ENCODE assay signal across 8 mouse cellular contexts in genomic region chr10:80445898-80446601, GRCm38 (mm10). TPM values are rescaled to one million over a fixed set of nuclear protein-coding genes. Genes with fewer than 3 reads are reported as not detected.
DNase-seq lines count a peak whose midpoint lies in the region; ATAC-seq and TF ChIP-seq lines count a peak whose summit lies in the region.

No protein-coding gene starts in this region.

- DNase-seq in heart, postnatal 0 days (ENCODE audit: low spot score) = no peak
- peak; percentile 90 to 91 for DNase-seq in kidney, postnatal 25 days

- TF ChIP-seq EP300 in heart, postnatal 0 days (IDR thresholded peaks at IDR 0.05; ENCODE audit: low read depth) = no peak

- H3K36me3 ChIP-seq in C2C12 (ENCODE audit: control insufficient read depth, insufficient read depth) = no peaks in the 10 kb centered on the region
- H3K36me3 ChIP-seq in heart, postnatal 0 days (replicated peaks; ENCODE audit: control insufficient read depth, insufficient read depth, low read length) = no peaks in the 10 kb centered on the region
- no peaks in the 10 kb centered on the region for H3K36me3 ChIP-seq in liver, embryonic 15.5 days (replicated peaks)
- no peaks in the 10 kb centered on the region for H3K36me3 ChIP-seq in neural tube, embryonic 12.5 days
- no peaks in the 10 kb centered on the region for H3K36me3 ChIP-seq in stomach, embryonic 16.5 days (ENCODE audit: control insufficient read depth, insufficient read depth, low read length)

- H3K4me3 ChIP-seq in C2C12 (ENCODE audit: insufficient read depth, poor library complexity, severe bottlenecking) = no peak overlapping the region
- no peak overlapping the region for H3K4me3 ChIP-seq in bone marrow macrophage, adult 2 months (ENCODE audit: insufficient read depth, low read length)
- H3K4me3 ChIP-seq in heart, postnatal 0 days (ENCODE audit: low read depth, low read length) = no peak overlapping the region
- H3K4me3 ChIP-seq in liver, embryonic 15.5 days (replicated peaks) = no peak overlapping the region
- H3K4me3 ChIP-seq in neural tube, embryonic 12.5 days = no peak overlapping the region
- H3K4me3 ChIP-seq in stomach, embryonic 16.5 days (replicated peaks; ENCODE audit: low read length) = 0 out of 2 replicates have a peak overlapping the region, but pooled peaks have one; percentile 13

- no peaks in the 10 kb centered on the region for H3K9me3 ChIP-seq in heart, postnatal 0 days (replicated peaks; ENCODE audit: control insufficient read depth, low read length)
- H3K9me3 ChIP-seq in liver, embryonic 15.5 days (replicated peaks) = no peaks in the 10 kb centered on the region
- H3K9me3 ChIP-seq in neural tube, embryonic 12.5 days = no peaks in the 10 kb centered on the region
- no peaks in the 10 kb centered on the region for H3K9me3 ChIP-seq in stomach, embryonic 16.5 days (replicated peaks; ENCODE audit: control insufficient read depth, low read length)

- no peak for TF ChIP-seq POLR2A in bone marrow macrophage, adult 2 months (IDR thresholded peaks at IDR 0.05; ENCODE audit: borderline replicate concordance, low read depth, low read length)

- no peak overlapping the region for H3K27ac ChIP-seq in bone marrow macrophage, adult 2 months (ENCODE audit: insufficient read depth, low read depth, low read length)
- H3K27ac ChIP-seq in heart, postnatal 0 days (ENCODE audit: low read depth) = no peak overlapping the region
- H3K27ac ChIP-seq in liver, embryonic 15.5 days (replicated peaks) = no peak overlapping the region
- no peak overlapping the region for H3K27ac ChIP-seq in neural tube, embryonic 12.5 days
- H3K27ac ChIP-seq in stomach, embryonic 16.5 days (ENCODE audit: low read length) = no peak overlapping the region

- no peak overlapping the region for H3ac ChIP-seq in C2C12 (ENCODE audit: control insufficient read depth, insufficient read length, low read depth)

- H3K79me3 ChIP-seq in C2C12 (ENCODE audit: low read depth) = no peaks in the 10 kb centered on the region

- H3K79me2 ChIP-seq in C2C12 (ENCODE audit: control insufficient read depth, insufficient read depth) = no peaks in the 10 kb centered on the region

- 7% methylated on average over 26 of the region's 26 CpGs for WGBS in heart, postnatal 0 days
- WGBS in liver, embryonic 15.5 days (ENCODE audit: insufficient replicate concordance) = 8% methylated on average over 26 of the region's 26 CpGs
- WGBS in neural tube, embryonic 12.5 days = 7% methylated on average over 26 of the region's 26 CpGs
- 8% methylated on average over 26 of the region's 26 CpGs for WGBS in stomach, embryonic 16.5 days

- TF ChIP-seq CTCF in C2C12 (IDR thresholded peaks at IDR 0.05; ENCODE audit: control insufficient read depth, insufficient read depth, insufficient read length) = peak; percentile 91
- TF ChIP-seq CTCF in bone marrow macrophage, adult 2 months (IDR thresholded peaks at IDR 0.05; ENCODE audit: low read depth, low read length) = peak; percentile 89
- TF ChIP-seq CTCF in heart, postnatal 0 days (IDR thresholded peaks at IDR 0.05; ENCODE audit: low read depth) = peak; percentile 98

- H3K4me1 ChIP-seq in bone marrow macrophage, adult 2 months (ENCODE audit: control insufficient read depth, insufficient read depth, low read length) = no peaks in the 10 kb centered on the region
- H3K4me1 ChIP-seq in heart, postnatal 0 days (ENCODE audit: control insufficient read depth, insufficient read depth) = no peaks in the 10 kb centered on the region
- peaks cover 48% of the 10 kb centered on the region for H3K4me1 ChIP-seq in liver, embryonic 15.5 days (replicated peaks)
- H3K4me1 ChIP-seq in neural tube, embryonic 12.5 days = peaks cover 7% of the 10 kb centered on the region; the same call in 1 of the 2 replicates
- peaks cover 10% of the 10 kb centered on the region for H3K4me1 ChIP-seq in stomach, embryonic 16.5 days (ENCODE audit: control insufficient read depth, insufficient read depth, low read length)

- H3K9ac ChIP-seq in heart, postnatal 0 days (replicated peaks; ENCODE audit: low read depth, low read length) = no peak overlapping the region
- no peak overlapping the region for H3K9ac ChIP-seq in liver, embryonic 15.5 days
- H3K9ac ChIP-seq in neural tube, embryonic 12.5 days = no peak overlapping the region
- H3K9ac ChIP-seq in stomach, embryonic 16.5 days (ENCODE audit: low read length) = no peak overlapping the region

- peak; percentile 81 for ATAC-seq in erythroblast, adult 5-6 weeks (replicated peaks; ENCODE audit: low FRiP score, poor library complexity, severe bottlenecking)
- peak; percentile 51; the same call in 1 of the 2 replicates for ATAC-seq in heart, postnatal 0 days (ENCODE audit: insufficient read depth, low read depth)
- peak; percentile 52 for ATAC-seq in liver, embryonic 15.5 days (ENCODE audit: insufficient read depth)
- ATAC-seq in neural tube, embryonic 12.5 days (ENCODE audit: low FRiP score, low read depth) = peak; percentile 51
- peak; percentile 85 for ATAC-seq in stomach, embryonic 16.5 days (ENCODE audit: insufficient read depth, low FRiP score)

- H3K4me2 ChIP-seq in heart, postnatal 0 days (ENCODE audit: low read depth, low read length) = peak overlapping the region; percentile 18
- peak overlapping the region; percentile 36; the same call in 1 of the 2 replicates for H3K4me2 ChIP-seq in liver, embryonic 15.5 days
- peak overlapping the region; percentile 41 for H3K4me2 ChIP-seq in neural tube, embryonic 12.5 days (replicated peaks)
- no peak overlapping the region for H3K4me2 ChIP-seq in stomach, embryonic 16.5 days (ENCODE audit: low read depth, low read length)

- H3K27me3 ChIP-seq in C2C12 (ENCODE audit: control insufficient read depth, insufficient read depth, insufficient read length) = peaks cover 17% of the 10 kb centered on the region
- 0 out of 2 replicates have a peak, but pooled peaks cover 10% of the 10 kb centered on the region for H3K27me3 ChIP-seq in heart, postnatal 0 days (ENCODE audit: control insufficient read depth, insufficient read depth, low read length)
- peaks cover 30% of the 10 kb centered on the region for H3K27me3 ChIP-seq in liver, embryonic 15.5 days
- peaks cover 44% of the 10 kb centered on the region for H3K27me3 ChIP-seq in neural tube, embryonic 12.5 days (replicated peaks)
- 0 out of 2 replicates have a peak, but pooled peaks cover 4% of the 10 kb centered on the region for H3K27me3 ChIP-seq in stomach, embryonic 16.5 days (ENCODE audit: control insufficient read depth, insufficient read depth, low read length)

RNA-seq across cellular contexts. Expression of gene Tcf3, which starts 12.6 kb away (rescaled TPM):
- polyA plus RNA-seq in C2C12 (2012; fragmentation: generic; extraction: Trizol) = 111 TPM
- 25.5 and 27.4 TPM in 2 replicates for polyA plus RNA-seq in bone marrow macrophage, adult 2 months (2012; ENCODE audit: insufficient read depth, insufficient read length, missing spikeins)
- 30.7 and 31.1 TPM in 2 replicates for total RNA-seq in erythroblast, adult 5-6 weeks (2015; ENCODE audit: low replicate concordance)
- total RNA-seq in erythroblast, adult 5-6 weeks (2017; ENCODE audit: low replicate concordance) = 27.9 and 39.6 TPM in 2 replicates
- total RNA-seq in heart, postnatal 0 days (2014; rRNA removed; ENCODE audit: low replicate concordance) = 77.8 and 91.4 TPM in 2 replicates
- polyA plus RNA-seq in heart, postnatal 0 days (2015; fragmentation: Nextera tagmentation; extraction: Ambion mirVana) = 20.1 and 20.6 TPM in 2 replicates
- polyA plus RNA-seq in liver, embryonic 15.5 days (2015; fragmentation: Nextera tagmentation; extraction: Ambion mirVana) = 52.8 and 59.5 TPM in 2 replicates
- 156 and 166 TPM in 2 replicates for polyA plus RNA-seq in neural tube, embryonic 12.5 days (2016; fragmentation: Nextera tagmentation; extraction: Ambion mirVana)
- polyA plus RNA-seq in stomach, embryonic 16.5 days (2015; fragmentation: Nextera tagmentation; extraction: Ambion mirVana) = 46.1 and 57.9 TPM in 2 replicates

RNA-seq across cellular contexts. Expression of gene Uqcr11, which starts 39.4 kb away (rescaled TPM):
- 1,025 TPM for polyA plus RNA-seq in C2C12 (2012; fragmentation: generic; extraction: Trizol)
- polyA plus RNA-seq in bone marrow macrophage, adult 2 months (2012; ENCODE audit: insufficient read depth, insufficient read length, missing spikeins) = 175 and 193 TPM in 2 replicates
- 38.2 and 42.4 TPM in 2 replicates for total RNA-seq in erythroblast, adult 5-6 weeks (2015; ENCODE audit: low replicate concordance)
- 56.0 and 60.8 TPM in 2 replicates for total RNA-seq in erythroblast, adult 5-6 weeks (2017; ENCODE audit: low replicate concordance)
- total RNA-seq in heart, postnatal 0 days (2014; rRNA removed; ENCODE audit: low replicate concordance) = 1,589 and 2,020 TPM in 2 replicates
- polyA plus RNA-seq in heart, postnatal 0 days (2015; fragmentation: Nextera tagmentation; extraction: Ambion mirVana) = 3,128 and 3,343 TPM in 2 replicates
- 526 and 581 TPM in 2 replicates for polyA plus RNA-seq in liver, embryonic 15.5 days (2015; fragmentation: Nextera tagmentation; extraction: Ambion mirVana)
- polyA plus RNA-seq in neural tube, embryonic 12.5 days (2016; fragmentation: Nextera tagmentation; extraction: Ambion mirVana) = 436 and 478 TPM in 2 replicates
- 669 and 707 TPM in 2 replicates for polyA plus RNA-seq in stomach, embryonic 16.5 days (2015; fragmentation: Nextera tagmentation; extraction: Ambion mirVana)

RNA-seq across cellular contexts. Expression of gene Mbd3, which starts 46.7 kb away (rescaled TPM):
- polyA plus RNA-seq in C2C12 (2012; fragmentation: generic; extraction: Trizol) = 326 TPM
- 55.6 and 58.2 TPM in 2 replicates for polyA plus RNA-seq in bone marrow macrophage, adult 2 months (2012; ENCODE audit: insufficient read depth, insufficient read length, missing spikeins)
- total RNA-seq in erythroblast, adult 5-6 weeks (2015; ENCODE audit: low replicate concordance) = 11.9 and 38.4 TPM in 2 replicates
- 10.5 and 21.3 TPM in 2 replicates for total RNA-seq in erythroblast, adult 5-6 weeks (2017; ENCODE audit: low replicate concordance)
- 35.1 and 35.3 TPM in 2 replicates for total RNA-seq in heart, postnatal 0 days (2014; rRNA removed; ENCODE audit: low replicate concordance)
- 75.6 and 78.0 TPM in 2 replicates for polyA plus RNA-seq in heart, postnatal 0 days (2015; fragmentation: Nextera tagmentation; extraction: Ambion mirVana)
- 63.2 and 74.5 TPM in 2 replicates for polyA plus RNA-seq in liver, embryonic 15.5 days (2015; fragmentation: Nextera tagmentation; extraction: Ambion mirVana)
- 304 and 314 TPM in 2 replicates for polyA plus RNA-seq in neural tube, embryonic 12.5 days (2016; fragmentation: Nextera tagmentation; extraction: Ambion mirVana)
- 131 and 139 TPM in 2 replicates for polyA plus RNA-seq in stomach, embryonic 16.5 days (2015; fragmentation: Nextera tagmentation; extraction: Ambion mirVana)

RNA-seq across cellular contexts. Expression of gene Onecut3, which starts 48.6 kb away (rescaled TPM):
- polyA plus RNA-seq in C2C12 (2012; fragmentation: generic; extraction: Trizol) = not detected
- not detected in 2 replicates for polyA plus RNA-seq in bone marrow macrophage, adult 2 months (2012; ENCODE audit: insufficient read depth, insufficient read length, missing spikeins)
- total RNA-seq in erythroblast, adult 5-6 weeks (2015; ENCODE audit: low replicate concordance) = not detected in 2 replicates
- not detected in 2 replicates for total RNA-seq in erythroblast, adult 5-6 weeks (2017; ENCODE audit: low replicate concordance)
- total RNA-seq in heart, postnatal 0 days (2014; rRNA removed; ENCODE audit: low replicate concordance) = not detected in 2 replicates
- polyA plus RNA-seq in heart, postnatal 0 days (2015; fragmentation: Nextera tagmentation; extraction: Ambion mirVana) = not detected in 2 replicates
- not detected in 2 replicates for polyA plus RNA-seq in liver, embryonic 15.5 days (2015; fragmentation: Nextera tagmentation; extraction: Ambion mirVana)
- 1.0 and 1.2 TPM in 2 replicates for polyA plus RNA-seq in neural tube, embryonic 12.5 days (2016; fragmentation: Nextera tagmentation; extraction: Ambion mirVana)
- polyA plus RNA-seq in stomach, embryonic 16.5 days (2015; fragmentation: Nextera tagmentation; extraction: Ambion mirVana) = 0.06 and 0.08 TPM in 2 replicates

RNA-seq across cellular contexts. Expression of gene Mex3d, which starts 58.6 kb away (rescaled TPM):
- 37.4 TPM for polyA plus RNA-seq in C2C12 (2012; fragmentation: generic; extraction: Trizol)
- polyA plus RNA-seq in bone marrow macrophage, adult 2 months (2012; ENCODE audit: insufficient read depth, insufficient read length, missing spikeins) = 5.8 and 8.3 TPM in 2 replicates
- total RNA-seq in erythroblast, adult 5-6 weeks (2015; ENCODE audit: low replicate concordance) = 1.5 TPM in 1 of 2 replicates, not detected in the other
- total RNA-seq in erythroblast, adult 5-6 weeks (2017; ENCODE audit: low replicate concordance) = 0.51 and 0.70 TPM in 2 replicates
- 20.0 and 26.4 TPM in 2 replicates for total RNA-seq in heart, postnatal 0 days (2014; rRNA removed; ENCODE audit: low replicate concordance)
- 2.2 and 2.9 TPM in 2 replicates for polyA plus RNA-seq in heart, postnatal 0 days (2015; fragmentation: Nextera tagmentation; extraction: Ambion mirVana)
- 0.78 and 0.92 TPM in 2 replicates for polyA plus RNA-seq in liver, embryonic 15.5 days (2015; fragmentation: Nextera tagmentation; extraction: Ambion mirVana)
- polyA plus RNA-seq in neural tube, embryonic 12.5 days (2016; fragmentation: Nextera tagmentation; extraction: Ambion mirVana) = 23.6 and 26.5 TPM in 2 replicates
- polyA plus RNA-seq in stomach, embryonic 16.5 days (2015; fragmentation: Nextera tagmentation; extraction: Ambion mirVana) = 3.0 and 4.1 TPM in 2 replicates
